In genomic region chr16:96996854-96997253, GRCm38 (mm10) we compare ENCODE assay signal across 8 mouse cellular contexts.
A peak's percentile ranks its signal among the peaks of the same experiment; 100 is the strongest.
DNase-seq lines count a peak whose midpoint lies in the region; ATAC-seq lines count a peak whose summit lies in the region.
"Had no signal": no experiment of that assay in that cellular context is flagged by ENCODE, and none has a peak within 500 bp of the region (broad histone marks: within the 10 kb centered on the region; RNA-seq: fewer than 3 reads in every experiment).

No protein-coding gene starts in this region.

- H3K9me3 ChIP-seq in hindbrain, embryonic 16.5 days (ENCODE audit: control insufficient read depth, low read length) = no peaks in the 10 kb centered on the region
- H3K9me3 ChIP-seq in liver, embryonic 11.5 days (ENCODE audit: control insufficient read depth, low read length) = no peaks in the 10 kb centered on the region

- H3K27me3 ChIP-seq in hindbrain, embryonic 16.5 days (replicated peaks; ENCODE audit: control insufficient read depth, insufficient read depth, low read length) = no peaks in the 10 kb centered on the region
- no peaks in the 10 kb centered on the region for H3K27me3 ChIP-seq in liver, embryonic 11.5 days (replicated peaks; ENCODE audit: control insufficient read depth, insufficient read depth, low read length)

- intact Hi-C loops in left cerebral cortex, postnatal 4 days (cut with DNase I) = no loop called here

- H3K4me1 ChIP-seq in hindbrain, embryonic 16.5 days (ENCODE audit: control insufficient read depth, insufficient read depth, low read depth, low read length) = peaks cover under 1% of the 10 kb centered on the region
- H3K4me1 ChIP-seq in liver, embryonic 11.5 days (replicated peaks; ENCODE audit: control insufficient read depth, insufficient read depth, low read length) = no peaks in the 10 kb centered on the region

- peak; percentile 86 for ATAC-seq in hindbrain, embryonic 16.5 days
- ATAC-seq in liver, embryonic 11.5 days (replicated peaks; ENCODE audit: low FRiP score) = no peak

- no peak overlapping the region for H3K9ac ChIP-seq in hindbrain, embryonic 16.5 days (ENCODE audit: low read depth, low read length)
- H3K9ac ChIP-seq in liver, embryonic 11.5 days (ENCODE audit: low read depth, low read length) = no peak overlapping the region

- no peak overlapping the region for H3K27ac ChIP-seq in hindbrain, embryonic 16.5 days (ENCODE audit: low read depth, low read length)
- H3K27ac ChIP-seq in liver, embryonic 11.5 days (ENCODE audit: low read depth, low read length) = no peak overlapping the region
- H3K27ac ChIP-seq: macrophage had no signal

- 43% methylated on average over 3 of the region's 3 CpGs for WGBS in hindbrain, embryonic 16.5 days
- WGBS in liver, embryonic 11.5 days = 77% methylated on average over 3 of the region's 3 CpGs

- H3K4me2 ChIP-seq in hindbrain, embryonic 16.5 days (ENCODE audit: low read length) = no peak overlapping the region
- no peak overlapping the region for H3K4me2 ChIP-seq in liver, embryonic 11.5 days

- DNase-seq in urinary bladder, postnatal 14 days (ENCODE audit: low spot score) = peak; percentile 47
- no peak for DNase-seq in urinary bladder, postnatal 25 days (ENCODE audit: low spot score)
- DNase-seq in cerebellum, postnatal 36 days = peak; percentile 88 to 95
- peak; percentile 93 for DNase-seq in left cerebral cortex, postnatal 4 days
- DNase-seq in right cerebral cortex, postnatal 4 days = peak; percentile 79
- no peak for DNase-seq in liver, embryonic 11.5 days (ENCODE audit: low spot score)

- H3K36me3 ChIP-seq in hindbrain, embryonic 16.5 days (ENCODE audit: control insufficient read depth, insufficient read depth, low read length) = no peaks in the 10 kb centered on the region
- no peaks in the 10 kb centered on the region for H3K36me3 ChIP-seq in liver, embryonic 11.5 days (ENCODE audit: control insufficient read depth, insufficient read depth, low read length)

- H3K4me3 ChIP-seq in hindbrain, embryonic 16.5 days (ENCODE audit: low read length) = no peak overlapping the region
- no peak overlapping the region for H3K4me3 ChIP-seq in liver, embryonic 11.5 days (ENCODE audit: low read depth, low read length)

Comparison
In these comparisons a context has a peak if more than half of its experiments do, and no peak if none do; other contexts are left out.
1. DNase-seq: peak in urinary bladder, postnatal 14 days (single experiment), cerebellum, postnatal 36 days (2 of 2), left cerebral cortex, postnatal 4 days (single experiment) and right cerebral cortex, postnatal 4 days (single experiment); none in urinary bladder, postnatal 25 days (single experiment) and liver, embryonic 11.5 days (single experiment).